Mouse (Mus musculus) neural tube, embryonic 13.5 days (tissue): ENCODE measurements around the gene Fbxw27. TPM values are rescaled to one million over a fixed set of nuclear protein-coding genes. Genes with fewer than 3 reads are reported as not detected.
"Not testable (repeated sequence)": the region's sequence is repeated elsewhere in the genome, so short reads cannot be mapped to it uniquely, and the experiment has no call there.

Experiments
- ATAC-seq: fragments of 200-750 bp; cut with Nextera tagmentation; 2 replicates; pipeline ENCODE4 v1.8.0; 2017; ENCODE audit warnings: low read depth, mild to moderate bottlenecking, moderate TSS enrichment, moderate library complexity
- H3K27ac ChIP-seq: fragments of 300-500 bp; sonication (generic); replicated peaks from 2 replicates; pipeline ENCODE4 v1.5.1; 2015; ENCODE audit warnings: moderate library complexity, mild to moderate bottlenecking, inconsistent platforms
- H3K27me3 ChIP-seq: fragments of 300-500 bp; sonication (generic); 2 replicates; pipeline ENCODE4 v1.6.1; 2015; ENCODE audit warnings: mild to moderate bottlenecking, inconsistent platforms
- H3K36me3 ChIP-seq: fragments of 300-500 bp; sonication (generic); 2 replicates; pipeline ENCODE4 v1.6.1; 2015; ENCODE audit warnings: mild to moderate bottlenecking, inconsistent platforms
- H3K4me1 ChIP-seq: fragments of 300-500 bp; sonication (generic); replicated peaks from 2 replicates; pipeline ENCODE4 v1.6.1; 2015; ENCODE audit warnings: inconsistent platforms
- H3K4me2 ChIP-seq: fragments of 300-500 bp; sonication (generic); 2 replicates; pipeline ENCODE4 v1.6.1; 2015; ENCODE audit warnings: inconsistent platforms, mild to moderate bottlenecking, moderate library complexity
- H3K4me3 ChIP-seq: fragments of 300-500 bp; sonication (generic); 2 replicates; pipeline ENCODE4 v1.5.1; 2015; ENCODE audit warnings: mild to moderate bottlenecking, inconsistent platforms
- H3K9ac ChIP-seq: fragments of 300-500 bp; sonication (generic); 2 replicates; pipeline ENCODE4 v1.6.1; 2015; ENCODE audit warnings: moderate library complexity, mild to moderate bottlenecking, inconsistent platforms
- H3K9me3 ChIP-seq: fragments of 300-500 bp; sonication (generic); 2 replicates; pipeline ENCODE4 v1.6.1; 2016; ENCODE audit warnings: inconsistent platforms
- WGBS: fragments of 180-500 bp; shearing (Covaris S2); methylation state at CpG from one replicate; pipeline ENCODE4 v1.1.7; 2015; 5-methylcytosine and 5-hydroxymethylcytosine counted together
- polyA plus RNA-seq: library from polyadenylated mRNA; unstranded; fragments of >200 nt; fragmentation: Nextera tagmentation; extraction: Ambion mirVana; gene quantifications from 2 replicates; pipeline ENCODE4 v1.2.1, GENCODE M21; 2015

Fbxw27 gene
- polyA plus RNA-seq, 1 experiment from 2014 or later = not detected

- no peaks in the 10 kb centered on the region for H3K27me3 ChIP-seq
- no peak overlapping the region for H3K4me3 ChIP-seq
- H3K4me1 ChIP-seq = no peaks in the 10 kb centered on the region
- H3K4me2 ChIP-seq = no peak overlapping the region
- no peaks in the 10 kb centered on the region for H3K9me3 ChIP-seq
- no peak overlapping the region for H3K27ac ChIP-seq
- no peak for ATAC-seq
- no peaks in the 10 kb centered on the region for H3K36me3 ChIP-seq
- 91% methylated on average over 1 of the region's 1 CpGs for WGBS
- no peak overlapping the region for H3K9ac ChIP-seq
Observed at GRCm38 (mm10) chr9:109798051-109798450, 7.6 kb upstream of the Fbxw27 start.

GRCm38 (mm10) chr9:109795811-109796210 lies 5.3 kb upstream of the Fbxw27 start:
- Histone ChIP-seq H3K27me3 (no peaks in the 10 kb centered on the region), H3K4me2 (no peak overlapping the region), H3K27ac (no peak overlapping the region), H3K36me3 (no peaks in the 10 kb centered on the region), H3K9ac (no peak overlapping the region), H3K4me1 (no peaks in the 10 kb centered on the region), H3K9me3 (no peaks in the 10 kb centered on the region), H3K4me3 (no peak overlapping the region)
- no peak for ATAC-seq
- WGBS = 68% methylated on average over 2 of the region's 2 CpGs

- H3K4me1 ChIP-seq = no peaks in the 10 kb centered on the region
- WGBS = 82% methylated on average over 2 of the region's 2 CpGs
- H3K27ac ChIP-seq = no peak overlapping the region
- no peak overlapping the region for H3K4me3 ChIP-seq
- no peak overlapping the region for H3K9ac ChIP-seq
- H3K36me3 ChIP-seq = no peaks in the 10 kb centered on the region
- no peak for ATAC-seq
- no peak overlapping the region for H3K4me2 ChIP-seq
- H3K27me3 ChIP-seq = no peaks in the 10 kb centered on the region
- H3K9me3 ChIP-seq = no peaks in the 10 kb centered on the region
Observed at GRCm38 (mm10) chr9:109795221-109795620, 4.8 kb upstream of the Fbxw27 start.

GRCm38 (mm10) chr9:109766841-109767240 lies 23.6 kb downstream of the Fbxw27 start:
- ATAC-seq, H3K4me1 ChIP-seq, H3K36me3 ChIP-seq, H3K4me3 ChIP-seq, H3K27me3 ChIP-seq, H3K9ac ChIP-seq, H3K9me3 ChIP-seq, H3K27ac ChIP-seq, H3K4me2 ChIP-seq: not testable (repeated sequence)
- 78% methylated on average over 1 of the region's 1 CpGs for WGBS

GRCm38 (mm10) chr9:109745989-109746388 lies 44.5 kb downstream of the Fbxw27 start, which contains the start of gene Fbxw26:
Gene Fbxw26, minus strand, starts transcription at chr9:109746089.
- WGBS = 85% methylated on average over 3 of the region's 3 CpGs

More at GRCm38 (mm10) chr9:109745989-109746388, 44.5 kb downstream of the Fbxw27 start, which contains the start of gene Fbxw26:
- H3K4me3 ChIP-seq, H3K4me1 ChIP-seq, H3K9ac ChIP-seq, H3K36me3 ChIP-seq, H3K9me3 ChIP-seq, H3K27ac ChIP-seq, H3K27me3 ChIP-seq, H3K4me2 ChIP-seq, ATAC-seq: not testable (repeated sequence)

Other genes with a start within 250 kb of the Fbxw27 start
- not detected in 2 replicates for gene Fbxw15, start 222.4 kb downstream of the Fbxw27 start, polyA plus RNA-seq
- not detected in 2 replicates for gene Fbxw24, start 164.6 kb downstream of the Fbxw27 start, polyA plus RNA-seq
- gene Fbxw25, start 126.0 kb downstream of the Fbxw27 start, polyA plus RNA-seq = not detected in 2 replicates
- gene Fbxw18, start 88.0 kb downstream of the Fbxw27 start, polyA plus RNA-seq = not detected in 2 replicates
- gene Fbxw26, start 44.6 kb downstream of the Fbxw27 start, polyA plus RNA-seq = not detected in 2 replicates
- not detected in 2 replicates for gene Spink8, start 21.6 kb upstream of the Fbxw27 start, polyA plus RNA-seq
- gene Nme6, start 42.1 kb upstream of the Fbxw27 start, polyA plus RNA-seq = 56.0 and 58.9 TPM in 2 replicates
- gene Camp, start 58.9 kb upstream of the Fbxw27 start, polyA plus RNA-seq = 1.3 and 2.4 TPM in 2 replicates
- gene Cdc25a, start 84.9 kb upstream of the Fbxw27 start, polyA plus RNA-seq = 16.0 and 17.2 TPM in 2 replicates
- 174 and 176 TPM in 2 replicates for gene Map4, start 140.8 kb upstream of the Fbxw27 start, polyA plus RNA-seq